Mouse (Mus musculus) stomach, postnatal 0 days (tissue): Measurements from ENCODE around the gene Hdac4.

Experiments
- CTCF ChIP-seq: IDR thresholded peaks from 2 replicates; pipeline ENCODE4 v1.5.1; 2016; ENCODE audit warnings: antibody characterized with exemption, low read depth, mild to moderate bottlenecking, moderate library complexity
- EP300 ChIP-seq: optimal IDR thresholded peaks from 2 replicates; pipeline ENCODE3; 2016; ENCODE audit warnings: antibody characterized with exemption

- TF ChIP-seq CTCF = no peak
- TF ChIP-seq EP300 = no peak
Measured at GRCm38 (mm10) chr1:92124497-92125201, 70.8 kb downstream of the Hdac4 start.
